In genomic region chr2:154893548-154893947, GRCm38 (mm10) we compare ENCODE assay signal across 11 mouse cellular contexts. TPM values are rescaled to one million over a fixed set of nuclear protein-coding genes. Genes with fewer than 3 reads are reported as not detected.
A peak's percentile ranks its signal among the peaks of the same experiment; 100 is the strongest.
DNase-seq lines count a peak whose midpoint lies in the region; ATAC-seq and TF ChIP-seq lines count a peak whose summit lies in the region.
"Had no signal": no experiment of that assay in that cellular context is flagged by ENCODE, and none has a peak within 500 bp of the region (broad histone marks: within the 10 kb centered on the region; RNA-seq: fewer than 3 reads in every experiment).

No protein-coding gene starts in this region.

- TF ChIP-seq CTCF in intestine, postnatal 0 days (IDR thresholded peaks at IDR 0.05; ENCODE audit: low read depth) = no peak

- 55% methylated on average over 4 of the region's 4 CpGs for WGBS in heart, embryonic 11.5 days (ENCODE audit: insufficient replicate concordance)
- WGBS in midbrain, embryonic 12.5 days = 65% methylated on average over 4 of the region's 4 CpGs
- WGBS in midbrain, embryonic 13.5 days = 72% methylated on average over 4 of the region's 4 CpGs
- 60% methylated on average over 4 of the region's 4 CpGs for WGBS in intestine, postnatal 0 days
- WGBS in stomach, embryonic 16.5 days = 66% methylated on average over 4 of the region's 4 CpGs

- no peaks in the 10 kb centered on the region for H3K27me3 ChIP-seq in heart, embryonic 11.5 days (ENCODE audit: control insufficient read depth, insufficient read depth, low read length)
- H3K27me3 ChIP-seq in midbrain, embryonic 12.5 days = 0 out of 2 replicates have a peak, but pooled peaks cover 3% of the 10 kb centered on the region
- H3K27me3 ChIP-seq in midbrain, embryonic 13.5 days = no peaks in the 10 kb centered on the region
- no peaks in the 10 kb centered on the region for H3K27me3 ChIP-seq in intestine, postnatal 0 days (replicated peaks; ENCODE audit: control insufficient read depth, insufficient read depth, low read length)
- no peaks in the 10 kb centered on the region for H3K27me3 ChIP-seq in stomach, embryonic 16.5 days (ENCODE audit: control insufficient read depth, insufficient read depth, low read length)

- peaks cover 5% of the 10 kb centered on the region; the same call in 1 of the 2 replicates for H3K4me1 ChIP-seq in heart, embryonic 11.5 days (ENCODE audit: control insufficient read depth, insufficient read depth, low read length)
- peaks cover 15% of the 10 kb centered on the region for H3K4me1 ChIP-seq in midbrain, embryonic 12.5 days
- H3K4me1 ChIP-seq in midbrain, embryonic 13.5 days (replicated peaks) = peaks cover 25% of the 10 kb centered on the region
- H3K4me1 ChIP-seq in intestine, postnatal 0 days (replicated peaks; ENCODE audit: control insufficient read depth, insufficient read depth, low read length) = peaks cover 6% of the 10 kb centered on the region; the same call in 1 of the 2 replicates
- peaks cover 8% of the 10 kb centered on the region; the same call in 1 of the 2 replicates for H3K4me1 ChIP-seq in stomach, embryonic 16.5 days (ENCODE audit: control insufficient read depth, insufficient read depth, low read length)

- no peak overlapping the region for H3K27ac ChIP-seq in heart, embryonic 11.5 days (ENCODE audit: low read depth, low read length)
- no peak overlapping the region for H3K27ac ChIP-seq in midbrain, embryonic 12.5 days (replicated peaks)
- H3K27ac ChIP-seq in midbrain, embryonic 13.5 days = no peak overlapping the region
- H3K27ac ChIP-seq in intestine, postnatal 0 days (ENCODE audit: low read depth, low read length) = no peak overlapping the region
- no peak overlapping the region for H3K27ac ChIP-seq in stomach, embryonic 16.5 days (ENCODE audit: low read length)

- ATAC-seq in heart, embryonic 11.5 days (replicated peaks; ENCODE audit: insufficient number of reproducible peaks, low FRiP score, low TSS enrichment) = no peak
- no peak for ATAC-seq in midbrain, embryonic 12.5 days (ENCODE audit: low FRiP score, low read depth)
- ATAC-seq in midbrain, embryonic 13.5 days = no peak
- ATAC-seq in intestine, postnatal 0 days = no peak
- no peak for ATAC-seq in stomach, embryonic 16.5 days (ENCODE audit: insufficient read depth, low FRiP score)

- no peaks in the 10 kb centered on the region for H3K36me3 ChIP-seq in heart, embryonic 11.5 days (ENCODE audit: control insufficient read depth, insufficient read depth, low read length)
- no peaks in the 10 kb centered on the region for H3K36me3 ChIP-seq in midbrain, embryonic 12.5 days
- H3K36me3 ChIP-seq in midbrain, embryonic 13.5 days = no peaks in the 10 kb centered on the region
- H3K36me3 ChIP-seq in intestine, postnatal 0 days (ENCODE audit: control insufficient read depth, insufficient read depth) = no peaks in the 10 kb centered on the region
- H3K36me3 ChIP-seq in stomach, embryonic 16.5 days (ENCODE audit: control insufficient read depth, insufficient read depth, low read length) = no peaks in the 10 kb centered on the region

- H3K4me2 ChIP-seq in heart, embryonic 11.5 days = peak overlapping the region; percentile 78
- peak overlapping the region; percentile 77; the same call in 1 of the 2 replicates for H3K4me2 ChIP-seq in midbrain, embryonic 12.5 days (replicated peaks)
- H3K4me2 ChIP-seq in midbrain, embryonic 13.5 days (replicated peaks) = no peak overlapping the region
- peak overlapping the region; percentile 66 for H3K4me2 ChIP-seq in intestine, postnatal 0 days (replicated peaks; ENCODE audit: low read depth)
- H3K4me2 ChIP-seq in stomach, embryonic 16.5 days (ENCODE audit: low read depth, low read length) = peak overlapping the region; percentile 83

- H3K9ac ChIP-seq in heart, embryonic 11.5 days (ENCODE audit: low read depth, low read length) = no peak overlapping the region
- no peak overlapping the region for H3K9ac ChIP-seq in midbrain, embryonic 12.5 days (replicated peaks)
- H3K9ac ChIP-seq in midbrain, embryonic 13.5 days (replicated peaks) = no peak overlapping the region
- H3K9ac ChIP-seq in intestine, postnatal 0 days (ENCODE audit: low read depth, low read length) = no peak overlapping the region
- no peak overlapping the region for H3K9ac ChIP-seq in stomach, embryonic 16.5 days (ENCODE audit: low read length)

- no peak overlapping the region for H3K4me3 ChIP-seq in heart, embryonic 11.5 days (ENCODE audit: low read depth, low read length)
- peak overlapping the region; percentile 84; the same call in 1 of the 2 replicates for H3K4me3 ChIP-seq in midbrain, embryonic 12.5 days
- no peak overlapping the region for H3K4me3 ChIP-seq in midbrain, embryonic 13.5 days (replicated peaks)
- no peak overlapping the region for H3K4me3 ChIP-seq in intestine, postnatal 0 days (ENCODE audit: low read depth, low read length)
- no peak overlapping the region for H3K4me3 ChIP-seq in stomach, embryonic 16.5 days (replicated peaks; ENCODE audit: low read length)

- DNase-seq in heart, adult 18-20 months = no peak
- no peak for DNase-seq in retina, embryonic 14.5 days (ENCODE audit: low spot score)
- no peak for DNase-seq in urinary bladder, postnatal 36 days (ENCODE audit: low spot score in 2 of 2)
- DNase-seq: adrenal gland, postnatal 25 days; lung, adult 2 months; right cerebral cortex, adult 18-20 months had no signal

- no peaks in the 10 kb centered on the region for H3K9me3 ChIP-seq in heart, embryonic 11.5 days (replicated peaks; ENCODE audit: control insufficient read depth, low read length)
- H3K9me3 ChIP-seq in midbrain, embryonic 12.5 days = no peaks in the 10 kb centered on the region
- H3K9me3 ChIP-seq in midbrain, embryonic 13.5 days = no peaks in the 10 kb centered on the region
- no peaks in the 10 kb centered on the region for H3K9me3 ChIP-seq in intestine, postnatal 0 days (ENCODE audit: control insufficient read depth)
- H3K9me3 ChIP-seq in stomach, embryonic 16.5 days (replicated peaks; ENCODE audit: control insufficient read depth, low read length) = no peaks in the 10 kb centered on the region

RNA-seq across cellular contexts. Expression of gene Eif2s2, which starts 0.8 kb away (rescaled TPM):
- 103 and 109 TPM in 2 replicates for polyA plus RNA-seq in heart, embryonic 11.5 days (2014; fragmentation: Nextera tagmentation; extraction: Ambion mirVana)
- total RNA-seq in heart, adult 18-20 months (2021) = 10 to 100 TPM; 54.8 to 56.8 TPM
- 93.9 and 103 TPM in 2 replicates for polyA plus RNA-seq in midbrain, embryonic 12.5 days (2016; fragmentation: Nextera tagmentation; extraction: Ambion mirVana)
- polyA plus RNA-seq in midbrain, embryonic 13.5 days (2015; fragmentation: Nextera tagmentation; extraction: Ambion mirVana) = 84.0 and 88.6 TPM in 2 replicates
- 80.4 and 85.5 TPM in 2 replicates for polyA plus RNA-seq in intestine, postnatal 0 days (2015; fragmentation: Nextera tagmentation; extraction: Ambion mirVana)
- polyA plus RNA-seq in stomach, embryonic 16.5 days (2015; fragmentation: Nextera tagmentation; extraction: Ambion mirVana) = 74.7 and 88.7 TPM in 2 replicates
